Mouse (Mus musculus) Patski (cell line): ENCODE measurements around the gene Rnps1. TPM values are rescaled to one million over a fixed set of nuclear protein-coding genes. Genes with fewer than 3 reads are reported as not detected.

Experiments used
- ATAC-seq: fragments of 100-300 bp; one replicate; pipeline ENCODE4 v1.8.0; 2021
- CTCF ChIA-PET: fragments of 350-600 bp; sonication (Branson Sonifier 250); formaldehyde crosslinking; loops from one replicate; lab custom pipeline; 2022; ENCODE audit warnings: inconsistent platforms; lab: Charles Lee
- POLR2A ChIA-PET: fragments of 350-600 bp; sonication (Branson Sonifier 250); formaldehyde crosslinking; loops from one replicate; lab custom pipeline; 2022; ENCODE audit warnings: antibody characterized with exemption, inconsistent platforms; lab: Charles Lee
- DNase-seq: peaks from one replicate; pipeline ENCODE4 v3.0.0-alpha.2; 2011; ENCODE audit warnings: low read depth, low spot score
- H3K27me3 ChIP-seq: fragments of 371-371 bp; one replicate; pipeline ENCODE4 v1.5.1; 2021
- CTCF ChIP-seq: fragments of 100-300 bp; IDR thresholded peaks from one replicate; pipeline ENCODE4 v1.5.1; 2021
- in situ Hi-C: fragments of 300-500 bp; cut with MboI; formaldehyde crosslinking; loops from 3 replicates; pipeline ENCODE4 v1.11.1; 2018; ENCODE audit warnings: low pct_unique_long_range_greater_than_20kb, mixed read lengths
- polyA plus RNA-seq: library from polyadenylated mRNA; unstranded; gene quantifications from one replicate; pipeline ENCODE4 v1.2.3, GENCODE M21; 2021

The Rnps1 gene
- polyA plus RNA-seq, 1 experiment from 2014 or later: 98.5 TPM

DNA sequence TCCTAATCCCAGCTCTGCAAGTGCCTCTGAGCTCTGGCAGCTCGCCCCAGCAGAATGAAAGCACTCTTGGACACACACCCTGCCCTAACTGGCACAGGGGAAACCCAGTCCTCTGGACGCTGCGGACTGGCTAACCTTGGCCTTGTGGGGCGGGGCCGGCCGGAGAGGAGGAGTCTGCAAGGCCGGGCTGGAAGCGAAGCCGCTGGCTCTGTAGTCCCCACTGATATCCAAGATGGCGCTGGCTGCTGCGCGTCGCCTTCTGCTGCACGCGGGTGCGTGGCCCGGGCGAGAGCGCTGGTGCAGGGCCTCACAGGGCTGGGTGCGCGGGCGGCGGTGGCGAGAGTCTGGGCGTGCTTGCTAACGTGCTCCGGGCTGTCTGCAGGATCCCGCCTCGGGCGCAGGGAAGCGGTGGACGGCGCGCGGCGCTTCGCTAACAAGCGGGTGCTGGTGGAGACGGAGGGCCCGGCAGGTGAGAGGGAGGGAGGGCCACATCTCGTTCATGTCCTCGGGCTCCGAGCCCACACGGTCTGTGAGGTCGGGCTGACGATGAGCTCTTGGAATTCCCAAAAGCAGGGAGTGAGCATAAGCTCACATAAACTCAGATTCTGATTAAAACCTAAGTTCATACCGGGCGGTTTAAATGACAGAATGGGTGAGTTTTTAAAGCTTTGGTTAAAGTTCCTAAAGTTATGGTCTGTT is 12.3 kb downstream of the Rnps1 start, which contains the start of gene Eci1:
Eci1 (plus strand) TSS at position 171 of the 699 bp plus-strand sequence.
- peak; percentile 77 for DNase-seq
- TF ChIP-seq CTCF: no peak
- POLR2A ChIA-PET: interaction anchor here (0.7 to 1.0 kb wide), 3 partner anchors 11 to 50 kb away, joined by 3 read pairs; no protein-coding TSS in a partner anchor
- CTCF ChIA-PET: interaction anchor here (0.7 to 1.0 kb wide), 2 partner anchors 9 to 10 kb away, joined by 3 read pairs; no protein-coding TSS in a partner anchor
- peak; percentile 99 for ATAC-seq
- in situ Hi-C loops: no loop called here
- no peaks in the 10 kb centered on the region for H3K27me3 ChIP-seq

GRCm38 (mm10) chr17:24427170-24427557 is 12.8 kb downstream of the Rnps1 start:
- in situ Hi-C loops: no loop called here
- DNase-seq: no peak

DNA sequence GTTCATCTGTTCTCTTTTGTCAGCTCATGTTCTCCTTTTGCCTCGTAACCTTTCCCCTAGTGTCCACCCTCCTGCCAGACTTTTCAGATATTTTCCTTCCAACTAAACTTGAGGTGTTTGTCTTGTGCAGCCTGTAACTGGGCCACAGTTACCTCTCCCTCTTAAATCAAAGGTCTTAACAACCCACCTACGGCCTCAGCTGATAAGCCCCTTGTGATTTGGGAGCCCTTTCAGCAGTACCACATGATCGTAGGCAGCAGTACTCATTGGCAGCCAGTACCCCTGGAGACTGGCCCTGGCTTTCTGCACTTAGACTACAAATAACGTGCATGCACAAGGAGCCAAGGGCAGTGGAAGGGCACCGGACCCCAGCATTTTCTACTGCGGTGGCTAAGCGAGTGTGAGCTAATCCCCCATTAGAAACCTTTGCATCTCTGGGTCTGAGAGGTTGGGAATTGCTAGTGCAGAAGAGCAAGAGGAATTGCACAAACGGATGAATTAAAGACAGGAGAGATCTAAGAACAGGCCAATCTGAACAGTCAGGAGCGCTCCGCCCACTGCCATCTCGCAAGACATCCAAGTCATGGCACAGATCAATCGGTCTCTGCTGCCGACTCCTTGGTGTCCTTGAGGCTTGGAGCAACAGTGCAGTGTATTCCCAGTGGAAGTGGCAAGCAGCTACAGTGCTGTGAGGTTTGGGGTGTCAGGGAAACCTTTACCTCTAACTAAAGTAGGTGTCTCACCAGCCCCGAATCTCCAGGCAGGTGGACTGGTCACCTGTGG is 15.0 kb downstream of the Rnps1 start:
- no peak for ATAC-seq
- no peak for DNase-seq
- POLR2A ChIA-PET: interaction anchor here (0.6 to 1.1 kb wide), 2 partner anchors 43 to 166 kb away, joined by 3 to 4 read pairs; no protein-coding TSS in a partner anchor
- in situ Hi-C loops: no loop called here
- no peak for TF ChIP-seq CTCF
- H3K27me3 ChIP-seq: no peaks in the 10 kb centered on the region
- CTCF ChIA-PET: interaction anchor here (0.6 kb wide), 1 partner anchor 16 kb away, joined by 3 read pairs; no protein-coding TSS in a partner anchor

More at GRCm38 (mm10) chr17:24427170-24427557, 12.8 kb downstream of the Rnps1 start:
- no peak for TF ChIP-seq CTCF
- ChIA-PET CTCF (interaction anchor here (0.7 to 1.0 kb wide), 2 partner anchors 8 to 10 kb away, joined by 3 read pairs; no protein-coding TSS in a partner anchor), POLR2A (interaction anchor here (0.8 to 1.0 kb wide), 2 partner anchors 11 to 50 kb away, joined by 3 read pairs; no protein-coding TSS in a partner anchor)
- H3K27me3 ChIP-seq: no peaks in the 10 kb centered on the region
- ATAC-seq: no peak

DNA sequence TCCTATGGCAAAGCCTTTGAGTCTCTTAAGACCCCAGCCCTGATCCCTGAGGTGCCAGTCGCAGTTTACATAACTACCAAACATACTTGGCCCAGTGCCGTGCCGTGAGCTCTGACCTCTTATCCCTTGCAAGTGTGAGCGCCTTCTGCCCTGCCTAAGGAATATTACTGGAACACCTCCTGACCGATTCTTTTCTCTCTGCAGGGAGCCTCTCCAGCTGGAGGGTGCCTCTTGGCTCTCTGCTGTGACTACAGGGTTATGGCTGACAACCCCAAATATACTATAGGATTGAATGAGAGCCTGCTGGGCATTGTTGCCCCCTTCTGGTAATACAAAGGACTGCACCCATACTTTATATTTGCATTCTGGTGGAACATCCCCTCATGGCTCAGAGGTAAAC is 22.7 kb downstream of the Rnps1 start:
- peak; percentile 22 for ATAC-seq
- POLR2A ChIA-PET: no interaction called here

GRCm38 (mm10) chr17:24440377-24440776 is 26.0 kb downstream of the Rnps1 start:
- POLR2A ChIA-PET: interaction anchor here (0.7 kb wide), 1 partner anchor 155 kb away, joined by 3 read pairs; no protein-coding TSS in a partner anchor
- CTCF ChIA-PET: interaction anchor here (1.0 kb wide), 1 partner anchor 39 kb away, joined by 3 read pairs; the partner anchor contains the start of gene Mlst8
- no peak for ATAC-seq

More for the DNA sequence above, 22.7 kb downstream of the Rnps1 start:
- in situ Hi-C loops: no loop called here
- H3K27me3 ChIP-seq: no peaks in the 10 kb centered on the region
- CTCF ChIA-PET: interaction anchor here (0.9 to 1.9 kb wide), 3 partner anchors 14 to 36 kb away, joined by 3 to 5 read pairs (median 5); no protein-coding TSS in a partner anchor
- no peak for DNase-seq
- no peak for TF ChIP-seq CTCF

GRCm38 (mm10) chr17:24441148-24441547 is 26.8 kb downstream of the Rnps1 start:
- no peaks in the 10 kb centered on the region for H3K27me3 ChIP-seq
- ATAC-seq (no peak), DNase-seq (no peak)
- in situ Hi-C loops: no loop called here
- no peak for TF ChIP-seq CTCF
- CTCF ChIA-PET: interaction anchor here (1.0 kb wide), 1 partner anchor 38 kb away, joined by 3 read pairs; the partner anchor contains the start of gene Mlst8
- POLR2A ChIA-PET: no interaction called here

More at GRCm38 (mm10) chr17:24440377-24440776, 26.0 kb downstream of the Rnps1 start:
- H3K27me3 ChIP-seq: no peaks in the 10 kb centered on the region
- no peak for TF ChIP-seq CTCF
- in situ Hi-C loops: no loop called here
- no peak for DNase-seq

DNA sequence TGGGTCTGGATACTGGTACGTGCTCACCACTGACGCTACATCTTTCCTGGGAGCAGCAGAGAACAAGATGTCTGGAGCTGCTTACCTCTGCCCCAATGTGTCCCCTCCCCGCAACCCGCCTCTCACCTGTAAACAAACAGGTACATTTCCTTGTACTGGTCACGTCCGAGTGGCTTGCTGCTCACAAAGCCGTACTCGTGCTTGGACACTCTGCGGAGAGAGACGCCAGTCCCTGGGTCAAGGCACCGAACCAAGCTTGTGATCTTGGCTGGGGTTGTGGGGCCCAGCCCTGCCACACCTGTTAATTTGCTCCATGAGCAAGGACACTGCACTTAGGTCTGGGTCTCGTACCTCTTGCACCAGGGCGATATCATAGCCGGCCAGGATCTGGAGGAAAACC is 27.7 kb downstream of the Rnps1 start:
- ChIA-PET CTCF (no interaction called here), POLR2A (no interaction called here)
- no peak for ATAC-seq
- H3K27me3 ChIP-seq: no peaks in the 10 kb centered on the region
- no peak for TF ChIP-seq CTCF
- DNase-seq: no peak
- in situ Hi-C loops: no loop called here

DNA sequence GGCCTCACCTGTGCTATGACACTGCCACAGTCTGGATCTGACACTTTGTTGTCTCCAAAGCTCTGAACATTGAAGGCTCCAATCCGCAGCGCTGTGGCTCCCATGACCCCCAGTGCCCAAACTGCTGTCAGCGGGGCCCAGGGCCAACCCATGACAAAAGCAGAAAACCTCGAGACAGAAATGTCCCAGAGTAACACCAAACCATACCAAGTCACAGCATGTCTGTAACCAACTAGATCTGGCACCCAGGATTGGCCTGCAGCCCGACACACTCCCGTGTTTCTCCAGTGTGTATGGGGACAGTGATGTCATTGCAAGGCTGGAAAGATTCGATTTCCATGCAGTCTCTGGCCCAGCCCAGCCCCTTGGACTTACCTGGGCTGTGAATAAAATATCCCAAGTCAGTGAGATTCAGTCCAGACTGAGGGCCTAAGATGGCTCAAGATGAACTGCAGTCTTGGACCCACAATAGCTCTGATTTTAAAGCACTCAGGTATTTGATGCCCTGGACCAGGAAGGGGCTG is 28.3 kb downstream of the Rnps1 start, which contains the start of gene Dnase1l2:
Dnase1l2 (minus strand) TSS at position 474 of the 524 bp plus-strand sequence.
- ChIA-PET CTCF (no interaction called here), POLR2A (no interaction called here)
- H3K27me3 ChIP-seq: no peaks in the 10 kb centered on the region
- DNase-seq (no peak), ATAC-seq (no peak)
- in situ Hi-C loops: no loop called here
- no peak for TF ChIP-seq CTCF

- POLR2A ChIA-PET: interaction anchor here (1.4 kb wide), 1 partner anchor 10 kb away, joined by 3 read pairs; no protein-coding TSS in a partner anchor
- ATAC-seq: no peak
Measured at GRCm38 (mm10) chr17:24443409-24443808, 29.0 kb downstream of the Rnps1 start.

GRCm38 (mm10) chr17:24446590-24446989 is 32.2 kb downstream of the Rnps1 start:
- in situ Hi-C loops: no loop called here
- DNase-seq (no peak), ATAC-seq (no peak)
- ChIA-PET CTCF (no interaction called here), POLR2A (no interaction called here)
- H3K27me3 ChIP-seq: no peaks in the 10 kb centered on the region
- TF ChIP-seq CTCF: no peak

More at GRCm38 (mm10) chr17:24443409-24443808, 29.0 kb downstream of the Rnps1 start:
- DNase-seq: no peak
- TF ChIP-seq CTCF: no peak
- in situ Hi-C loops: no loop called here
- no peaks in the 10 kb centered on the region for H3K27me3 ChIP-seq
- CTCF ChIA-PET: interaction anchor here (1.4 kb wide), 1 partner anchor 51 kb away, joined by 3 read pairs; no protein-coding TSS in a partner anchor
